Mouse (Mus musculus): ENCODE data around the gene Anks1.

GRCm38 (mm10) chr17:28078028-28078427 lies 168.9 kb downstream of the Anks1 start:
- no peak for TF ChIP-seq CHD2 (IDR thresholded peaks at IDR 0.05; ENCODE audit: low read depth, low read length)
- no peak for TF ChIP-seq ZNF384 (IDR thresholded peaks at IDR 0.05; ENCODE audit: low read depth, low read length)
- TF ChIP-seq HCFC1 (IDR thresholded peaks at IDR 0.05; ENCODE audit: borderline replicate concordance, insufficient read depth, low read length) = no peak
- no peak for TF ChIP-seq MAFK (IDR thresholded peaks at IDR 0.05; ENCODE audit: insufficient read depth, low read depth, low read length)
- TF ChIP-seq ZC3H11A (IDR thresholded peaks at IDR 0.05; ENCODE audit: borderline replicate concordance, low read depth, low read length) = no peak
